Mouse (Mus musculus) left cerebral cortex, adult 11 months (tissue): Measurements from ENCODE around the gene Gm20683.

Experiments used
- DNase-seq: peaks from one replicate; pipeline ENCODE4 v3.0.0; 2022; ENCODE audit warnings: low spot score

Gene Gm20683

DNA sequence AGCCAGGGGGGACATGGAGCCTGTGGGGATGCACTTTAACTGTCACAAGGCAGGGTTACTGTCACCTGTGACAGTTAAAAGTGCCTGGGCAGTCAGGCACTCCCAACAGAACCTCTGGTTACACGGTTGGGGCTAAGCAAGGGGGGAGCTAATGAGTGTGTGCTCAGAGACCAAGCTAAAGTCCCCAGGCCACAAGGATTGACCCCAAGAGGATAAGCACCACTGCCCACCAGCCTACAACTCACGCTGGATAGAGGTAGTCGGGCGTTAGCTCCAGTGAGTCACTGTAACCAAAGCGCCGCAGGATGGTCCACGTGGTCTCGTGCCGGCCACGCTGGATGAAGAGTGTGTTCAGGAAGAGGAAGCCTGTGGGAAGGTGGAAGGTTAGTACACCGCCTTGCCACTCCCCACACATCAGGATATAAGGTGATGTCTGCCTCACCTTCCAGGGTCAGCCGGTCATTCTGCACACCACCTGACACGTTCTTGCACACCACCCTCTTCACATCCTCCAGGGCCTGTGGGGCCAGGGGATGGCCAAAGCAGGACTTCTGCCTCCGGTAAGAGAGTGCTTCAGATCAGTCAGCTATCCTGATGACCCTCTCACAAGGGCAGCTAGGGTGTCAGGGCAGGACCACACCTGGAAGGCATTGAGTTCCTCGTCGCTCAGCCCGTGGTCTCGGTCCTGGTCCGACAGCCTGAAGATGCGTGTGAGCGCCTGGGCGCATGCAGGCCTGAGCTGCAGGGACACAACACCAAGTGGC, at the start of gene Gm20683:
Gene Gm20683 (minus strand): TSS at position 647 of the 764 bp plus-strand sequence.
- DNase-seq = no peak

- DNase-seq = no peak
Measured at GRCm38 (mm10) chr17:25888837-25889236, 47.3 kb upstream of the Gm20683 start.

GRCm38 (mm10) chr17:25887467-25887866, 45.9 kb upstream of the Gm20683 start:
- DNase-seq = no peak

- no peak for DNase-seq
Measured at GRCm38 (mm10) chr17:25886806-25887205, 45.2 kb upstream of the Gm20683 start.

DNA sequence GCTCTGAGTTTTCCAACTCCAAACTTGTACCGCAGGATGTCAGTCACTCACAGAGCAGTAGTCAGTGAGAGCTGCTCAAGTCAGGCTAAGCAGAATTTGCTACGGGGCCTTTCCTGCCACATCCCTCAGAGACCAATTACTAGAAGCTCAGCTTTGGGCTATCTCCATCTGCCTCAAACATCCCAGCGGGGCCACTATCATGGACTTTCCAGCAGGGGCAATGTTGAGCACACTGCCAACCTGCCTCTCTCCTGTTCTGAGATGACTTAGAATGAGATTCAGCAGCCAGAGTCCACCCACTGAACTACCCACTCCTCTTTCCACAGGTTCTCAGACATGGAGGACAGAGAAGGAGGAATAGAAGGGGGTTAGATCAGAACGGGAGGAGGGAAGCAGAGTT, 44.1 kb upstream of the Gm20683 start:
- no peak for DNase-seq

- DNase-seq = no peak
Measured at GRCm38 (mm10) chr17:25883824-25884223, 42.3 kb upstream of the Gm20683 start.

DNA sequence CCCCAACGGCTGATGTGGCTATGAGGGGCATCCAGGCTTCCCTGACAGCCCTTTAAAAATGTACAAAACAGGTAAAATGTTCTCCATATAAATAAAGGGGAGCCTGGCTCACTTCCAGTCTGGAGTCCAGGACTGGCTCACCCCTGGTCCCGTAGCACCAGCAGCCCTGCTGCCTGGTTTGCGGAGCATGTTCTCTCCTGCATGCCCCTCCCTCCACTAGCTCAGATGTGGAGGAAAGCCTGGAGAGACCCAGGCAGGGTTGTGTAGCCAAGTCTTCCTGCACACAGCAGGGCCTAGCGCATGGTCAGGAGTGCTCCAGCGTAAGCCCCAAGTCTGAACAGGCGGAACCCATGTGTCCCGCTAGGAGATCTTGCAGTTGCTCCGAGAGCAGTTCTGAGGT, 41.7 kb upstream of the Gm20683 start:
- no peak for DNase-seq

DNA sequence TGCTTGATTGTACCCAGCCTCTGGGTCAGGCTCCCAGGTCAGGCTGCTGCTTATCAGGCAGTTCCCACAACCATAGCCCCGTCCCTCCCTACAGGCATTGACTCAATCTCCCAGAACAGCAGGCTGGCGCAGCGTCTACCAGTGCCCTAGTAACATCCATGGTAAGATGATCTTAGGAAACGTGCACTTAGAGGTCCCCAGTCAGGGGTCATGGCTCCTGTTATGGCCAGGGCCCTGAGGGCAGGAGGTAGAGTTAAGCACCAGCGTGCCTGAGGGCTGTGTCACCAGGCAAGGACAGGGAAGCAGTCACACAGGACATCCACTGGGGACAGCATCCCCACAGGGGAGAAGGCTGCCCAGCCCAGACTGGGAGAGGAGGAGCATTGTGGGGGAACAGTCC, 40.7 kb upstream of the Gm20683 start:
- no peak for DNase-seq

DNA sequence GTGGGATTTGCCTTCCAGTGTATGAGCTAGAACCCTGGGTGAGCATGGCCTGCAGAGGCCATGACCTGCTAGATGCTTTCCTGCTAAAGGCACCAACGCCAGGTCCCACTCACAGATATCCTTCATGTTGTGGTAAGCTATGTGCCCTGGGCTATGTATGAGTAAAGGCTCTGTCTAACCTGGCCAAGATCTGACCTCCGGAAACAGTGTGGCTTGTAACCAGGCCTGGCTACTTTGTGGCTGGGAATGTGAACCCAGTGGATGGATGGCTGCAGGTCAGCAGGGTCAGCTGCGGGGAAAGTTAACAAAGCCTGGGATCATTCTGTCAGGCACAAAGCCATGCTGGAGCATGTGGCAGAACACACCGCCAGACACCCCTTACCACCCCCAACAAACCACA, 40.1 kb upstream of the Gm20683 start:
- DNase-seq = no peak

DNA sequence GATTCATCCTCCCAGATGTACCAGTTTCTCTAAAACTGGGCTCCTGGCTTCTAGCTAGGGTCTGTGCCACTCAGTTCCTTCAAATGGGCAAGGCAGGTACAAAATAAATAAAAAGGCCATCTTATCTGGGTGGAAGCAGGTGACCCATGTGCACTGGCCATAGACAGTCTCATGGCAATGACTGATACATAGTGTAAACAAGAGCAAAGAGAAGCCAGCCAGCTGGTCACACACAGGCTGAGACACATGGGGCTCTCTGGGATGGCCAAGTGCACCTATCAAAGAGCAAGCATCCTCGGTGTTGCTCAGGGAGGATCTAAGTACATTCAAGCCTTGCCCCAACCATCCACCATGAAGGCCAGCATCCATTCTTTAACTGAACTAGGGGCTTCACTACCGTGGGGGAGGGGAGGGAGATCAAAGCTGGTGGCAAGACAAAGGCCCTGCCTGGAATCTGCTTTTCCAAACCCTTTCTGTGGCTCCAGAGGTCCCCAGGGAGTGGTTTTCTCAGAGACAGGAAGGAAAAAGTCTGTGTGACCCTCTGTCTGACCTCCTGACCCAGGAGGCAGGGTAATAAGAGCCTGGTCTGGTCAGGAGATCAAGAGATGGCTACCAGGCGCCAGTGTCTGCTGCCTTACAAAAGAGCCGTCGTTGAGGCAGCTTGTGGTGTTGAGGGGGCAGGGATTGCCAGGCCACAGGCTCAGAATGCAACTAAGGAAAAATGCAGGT, 39.5 kb upstream of the Gm20683 start:
- DNase-seq = no peak

DNA sequence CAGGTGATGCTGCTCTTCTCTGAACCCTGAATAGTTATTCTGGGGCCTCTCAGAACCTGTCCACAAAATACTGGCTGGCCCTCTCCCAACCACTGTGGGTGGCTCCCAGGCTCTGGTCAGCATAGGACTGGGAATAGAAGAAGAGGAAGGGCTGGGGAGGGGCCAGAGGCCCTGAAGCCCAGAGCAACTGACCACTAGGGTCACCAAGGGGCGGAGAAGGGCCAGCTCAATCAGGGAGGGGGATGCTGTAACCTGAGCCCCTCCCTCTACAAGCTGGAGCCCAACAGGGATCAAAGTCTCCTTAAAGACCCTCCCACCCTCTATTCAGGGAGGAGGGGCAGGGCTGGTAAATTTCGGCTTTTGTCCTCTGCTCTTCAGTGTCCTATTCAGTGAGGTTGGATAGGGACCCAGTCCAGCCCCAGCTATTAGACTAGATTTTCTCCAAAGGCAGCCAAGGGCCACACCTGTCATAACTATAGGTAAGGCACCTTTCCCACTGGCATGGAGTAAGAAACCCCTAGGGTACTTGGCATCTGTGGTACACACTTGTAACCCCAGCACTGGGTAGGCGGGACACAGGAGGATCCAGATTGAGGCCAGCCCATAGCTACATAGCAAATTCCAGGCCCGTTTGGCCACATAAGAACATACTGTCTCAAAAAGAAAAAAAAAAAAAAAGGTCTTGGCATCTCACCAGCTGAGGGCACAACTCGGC, 38.8 kb upstream of the Gm20683 start, which contains the start of gene Wfikkn1:
Gene Wfikkn1 (minus strand): TSS at position 663 of the 715 bp plus-strand sequence.
- DNase-seq = no peak

DNA sequence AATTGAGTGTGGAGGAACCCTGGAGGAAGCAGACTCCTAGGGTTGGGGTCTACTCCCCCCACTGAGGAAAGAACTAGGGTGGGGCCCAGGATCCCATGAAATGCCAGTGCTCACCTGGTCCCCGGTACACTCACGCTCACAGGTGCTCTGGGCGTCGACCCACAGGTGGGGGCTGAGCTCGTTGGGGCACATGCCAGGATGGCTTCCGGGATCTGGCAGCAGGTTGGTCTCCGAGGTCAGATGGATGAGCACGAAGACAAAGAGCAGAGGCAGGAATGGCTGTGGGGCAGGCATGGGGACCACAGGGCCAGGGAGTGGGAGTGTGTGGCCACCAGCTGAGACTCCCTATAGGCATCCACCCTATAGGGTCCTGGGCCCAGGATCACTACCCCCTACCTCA, 38.2 kb upstream of the Gm20683 start:
- DNase-seq = no peak

DNA sequence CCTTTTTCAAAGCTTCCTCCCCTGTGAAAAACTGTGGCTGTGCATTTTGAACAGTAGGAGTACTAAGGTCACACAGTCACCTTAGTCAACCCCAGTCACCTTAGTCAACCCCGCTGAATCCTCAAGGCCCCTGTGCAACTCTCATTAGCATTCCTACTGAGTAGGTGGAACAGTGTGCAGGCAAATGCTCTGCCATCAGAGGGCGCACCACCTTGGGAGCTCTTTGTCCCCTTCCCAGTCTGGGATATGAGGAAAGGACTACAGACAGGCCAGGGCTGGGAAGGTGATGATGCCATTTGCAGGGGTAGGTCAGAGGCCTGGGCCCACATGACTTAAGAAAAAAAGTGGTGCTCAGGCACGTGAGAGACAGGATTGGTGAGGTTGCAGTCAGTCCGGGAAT, 37.7 kb upstream of the Gm20683 start:
- DNase-seq = no peak

GRCm38 (mm10) chr17:25878611-25879180, 37.1 kb upstream of the Gm20683 start:
- no peak for DNase-seq

- no peak for DNase-seq
Measured at GRCm38 (mm10) chr17:25877741-25878610, 36.4 kb upstream of the Gm20683 start.

DNA sequence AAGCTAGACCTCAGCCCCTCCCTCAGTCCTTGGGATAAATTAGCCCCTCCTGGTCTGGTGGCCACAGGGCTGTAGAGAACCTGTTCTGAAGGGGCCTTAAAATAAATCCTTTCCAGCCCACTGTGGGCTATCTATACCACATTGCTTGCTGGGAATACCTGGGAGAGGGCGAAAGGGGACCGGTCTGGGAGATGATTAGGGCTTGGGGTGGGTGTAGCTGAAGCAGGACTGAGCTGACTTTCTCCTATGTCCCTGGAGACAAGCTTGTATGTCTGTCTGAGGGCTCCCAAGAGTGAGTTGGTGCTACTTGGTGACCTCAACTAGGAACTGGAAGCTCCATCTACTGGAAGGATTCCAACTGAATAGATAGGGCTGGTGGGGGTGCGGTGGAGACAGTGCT, 35.5 kb upstream of the Gm20683 start:
- no peak for DNase-seq

- no peak for DNase-seq
Measured at GRCm38 (mm10) chr17:25876347-25876915, 34.9 kb upstream of the Gm20683 start.

DNA sequence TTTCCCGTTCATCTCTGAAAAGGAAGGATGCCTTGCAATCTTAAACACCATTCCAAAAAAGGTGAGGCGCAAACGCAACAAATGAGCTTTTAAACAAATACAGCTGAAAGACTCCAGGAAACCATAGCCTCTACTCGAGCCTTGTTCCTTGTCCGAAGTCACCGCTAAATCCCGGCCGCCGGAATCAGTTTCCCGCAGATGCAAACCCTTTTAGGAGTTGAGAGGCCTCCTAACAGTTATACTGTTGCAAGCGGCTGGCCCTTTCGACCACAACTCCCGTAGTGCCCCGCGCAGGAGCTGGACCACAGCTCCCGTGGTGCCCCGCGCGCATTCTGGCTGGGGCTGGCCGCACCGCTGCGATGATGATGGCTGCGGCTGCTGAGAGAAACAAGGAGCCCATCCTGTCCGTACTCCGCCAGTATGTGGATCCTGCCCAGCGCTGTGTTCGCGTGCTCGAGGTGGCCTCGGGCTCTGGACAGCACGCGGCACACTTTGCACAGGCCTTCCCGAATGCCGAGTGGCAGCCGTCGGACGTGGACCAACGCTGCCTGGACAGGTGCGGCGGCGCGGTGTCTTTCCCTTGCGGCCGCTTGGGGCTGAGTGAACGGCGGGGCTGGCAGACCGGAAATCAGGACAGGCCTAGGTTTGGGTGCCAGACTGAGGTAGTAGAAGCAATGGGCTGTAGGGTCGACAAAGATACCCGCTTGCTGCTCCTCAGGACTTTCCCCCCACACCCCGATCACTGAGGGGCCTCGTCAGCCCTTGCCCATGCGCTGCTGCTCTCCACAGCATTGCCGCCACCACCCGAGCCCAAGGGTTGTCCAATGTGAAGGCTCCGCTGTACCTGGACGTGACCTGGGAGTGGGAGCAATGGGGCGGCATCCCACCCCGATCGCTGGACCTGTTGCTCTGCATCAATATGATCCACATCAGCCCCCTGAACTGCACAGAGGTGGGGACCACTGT, 33.9 kb upstream of the Gm20683 start:
- DNase-seq = peak; percentile 85

DNA sequence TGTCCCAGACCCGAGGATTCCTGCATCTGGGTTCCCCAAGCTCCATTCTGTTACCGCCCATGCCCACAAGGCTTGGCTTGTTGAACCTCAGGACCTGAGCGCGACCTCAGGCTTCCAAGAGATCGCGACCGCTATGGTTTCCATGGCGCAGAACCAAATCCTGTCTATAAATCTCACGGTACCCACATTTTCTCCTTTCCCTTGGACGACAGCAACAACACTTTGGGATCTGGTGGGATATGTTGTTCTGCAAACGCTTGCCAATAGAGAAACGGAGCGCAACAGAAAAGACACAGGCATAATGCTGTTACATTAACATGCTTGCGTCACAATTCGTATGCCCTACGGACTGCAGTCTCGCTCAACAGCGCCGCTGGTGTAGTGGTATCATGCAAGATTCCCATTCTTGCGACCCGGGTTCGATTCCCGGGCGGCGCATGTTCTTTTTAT, 33.2 kb upstream of the Gm20683 start, which contains the start of gene Mettl26:
Gene Mettl26 (plus strand): TSS at position 354 of the 450 bp plus-strand sequence.
- peak; percentile 94 for DNase-seq
